Mouse (Mus musculus) liver, embryonic 15.5 days (tissue): Measurements from ENCODE around the gene Synpo2. TPM values are rescaled to one million over a fixed set of nuclear protein-coding genes. Genes with fewer than 3 reads are reported as not detected.

Source experiments
- ATAC-seq: fragments of 200-750 bp; cut with Nextera tagmentation; 2 replicates; pipeline ENCODE4 v1.8.0; 2017; ENCODE audit warnings: moderate number of reproducible peaks, mild to moderate bottlenecking, moderate library complexity; ENCODE audit not compliant: insufficient read depth
- H3K27ac ChIP-seq: fragments of 300-500 bp; sonication (generic); replicated peaks from 2 replicates; pipeline ENCODE4 v1.5.1; 2015; ENCODE audit warnings: mild to moderate bottlenecking, inconsistent platforms
- H3K27me3 ChIP-seq: fragments of 300-500 bp; sonication (generic); 2 replicates; pipeline ENCODE4 v1.6.1; 2015; ENCODE audit warnings: mild to moderate bottlenecking, inconsistent platforms
- H3K36me3 ChIP-seq: fragments of 300-500 bp; sonication (generic); replicated peaks from 2 replicates; pipeline ENCODE4 v1.6.1; 2015; ENCODE audit warnings: moderate library complexity, mild to moderate bottlenecking, inconsistent platforms
- H3K4me1 ChIP-seq: fragments of 300-500 bp; sonication (generic); replicated peaks from 2 replicates; pipeline ENCODE4 v1.6.1; 2015; ENCODE audit warnings: inconsistent platforms
- H3K4me2 ChIP-seq: fragments of 300-500 bp; sonication (generic); 2 replicates; pipeline ENCODE4 v1.6.1; 2015; ENCODE audit warnings: moderate library complexity, mild to moderate bottlenecking, inconsistent platforms
- H3K4me3 ChIP-seq: fragments of 300-500 bp; sonication (generic); replicated peaks from 2 replicates; pipeline ENCODE4 v1.5.1; 2015; ENCODE audit warnings: mild to moderate bottlenecking, inconsistent platforms
- H3K9ac ChIP-seq: fragments of 300-500 bp; sonication (generic); 2 replicates; pipeline ENCODE4 v1.6.1; 2015; ENCODE audit warnings: moderate library complexity, mild to moderate bottlenecking, inconsistent platforms
- H3K9me3 ChIP-seq: fragments of 300-500 bp; sonication (generic); replicated peaks from 2 replicates; pipeline ENCODE4 v1.6.1; 2016; ENCODE audit warnings: inconsistent platforms
- WGBS: fragments of 180-500 bp; shearing (Covaris S2); methylation state at CpG from one replicate; pipeline ENCODE4 v1.1.7; 2015; ENCODE audit warnings: mixed read lengths; ENCODE audit not compliant: insufficient replicate concordance; 5-methylcytosine and 5-hydroxymethylcytosine counted together
- polyA plus RNA-seq: library from polyadenylated mRNA; unstranded; fragments of >200 nt; fragmentation: Nextera tagmentation; extraction: Ambion mirVana; gene quantifications from 2 replicates; pipeline ENCODE4 v1.2.1, GENCODE M21; 2015

Synpo2 gene
- polyA plus RNA-seq, 1 experiment from 2014 or later, result 0.28 TPM

- no peaks in the 10 kb centered on the region for H3K36me3 ChIP-seq
- no peak overlapping the region for H3K9ac ChIP-seq
- no peak for ATAC-seq
- no peak overlapping the region for H3K27ac ChIP-seq
- no peaks in the 10 kb centered on the region for H3K27me3 ChIP-seq
- no peaks in the 10 kb centered on the region for H3K4me1 ChIP-seq
- WGBS, result 64% methylated on average over 5 of the region's 5 CpGs
- no peak overlapping the region for H3K4me3 ChIP-seq
- no peaks in the 10 kb centered on the region for H3K9me3 ChIP-seq
- no peak overlapping the region for H3K4me2 ChIP-seq
Observed at GRCm38 (mm10) chr3:123244376-123244775, 8.4 kb upstream of the Synpo2 start.

DNA sequence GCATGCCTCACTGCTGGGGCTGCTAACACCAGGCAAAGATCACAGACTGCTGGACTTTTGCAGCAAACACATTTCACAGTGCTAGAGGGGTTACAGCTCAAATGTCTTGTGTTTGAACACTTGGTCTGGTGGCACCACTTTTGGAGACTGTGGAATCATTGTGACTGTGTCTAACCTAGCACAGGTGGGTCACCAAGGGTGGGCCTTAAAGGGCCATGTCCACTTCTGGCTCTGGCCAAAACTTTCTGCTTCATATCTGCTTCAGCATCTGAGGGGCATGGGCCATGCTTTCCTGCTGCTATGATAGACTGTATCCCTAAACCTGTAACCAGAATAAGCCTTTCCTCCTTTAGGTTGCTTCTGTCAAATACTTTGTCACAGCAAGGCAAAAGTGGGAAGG, 1.5 kb upstream of the Synpo2 start:
- Histone ChIP-seq H3K4me3 (no peak overlapping the region), H3K9ac (no peak overlapping the region), H3K4me1 (no peaks in the 10 kb centered on the region), H3K9me3 (no peaks in the 10 kb centered on the region), H3K4me2 (no peak overlapping the region), H3K27me3 (peaks cover 22% of the 10 kb centered on the region), H3K27ac (no peak overlapping the region), H3K36me3 (no peaks in the 10 kb centered on the region)
- ATAC-seq, result no peak

GRCm38 (mm10) chr3:123237039-123237438, 1.1 kb upstream of the Synpo2 start:
- Histone ChIP-seq H3K36me3 (no peaks in the 10 kb centered on the region), H3K27ac (no peak overlapping the region), H3K4me2 (no peak overlapping the region), H3K4me3 (no peak overlapping the region), H3K9ac (no peak overlapping the region), H3K9me3 (no peaks in the 10 kb centered on the region), H3K4me1 (no peaks in the 10 kb centered on the region), H3K27me3 (peaks cover 22% of the 10 kb centered on the region)
- ATAC-seq, result no peak
- 36% methylated on average over 7 of the region's 7 CpGs for WGBS

DNA sequence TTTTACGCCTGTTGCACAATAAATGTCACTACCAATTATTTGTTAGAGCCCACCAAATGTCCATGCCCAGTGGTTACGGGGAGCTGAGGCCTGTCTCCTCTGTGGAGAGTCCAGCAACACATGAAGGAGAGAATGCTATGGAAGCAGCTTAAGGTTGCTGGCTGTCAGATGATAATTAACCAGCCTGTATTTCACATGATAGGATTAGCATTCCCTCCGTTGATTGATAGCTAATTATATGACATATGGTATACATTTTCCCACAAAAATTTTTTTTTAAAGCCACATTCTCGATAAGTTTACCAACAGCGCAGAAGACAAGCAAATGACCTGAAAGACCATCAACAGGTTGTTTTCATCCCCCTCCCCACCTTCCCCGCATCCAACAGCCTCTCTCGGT, 454 bp downstream of the Synpo2 start:
- Histone ChIP-seq H3K4me1 (no peaks in the 10 kb centered on the region), H3K27me3 (peaks cover 22% of the 10 kb centered on the region), H3K4me3 (peak overlapping the region; percentile 34), H3K27ac (no peak overlapping the region), H3K4me2 (peak overlapping the region; percentile 57), H3K9ac (no peak overlapping the region), H3K36me3 (no peaks in the 10 kb centered on the region), H3K9me3 (no peaks in the 10 kb centered on the region)
- no peak for ATAC-seq
- 25% methylated on average over 7 of the region's 7 CpGs for WGBS

DNA sequence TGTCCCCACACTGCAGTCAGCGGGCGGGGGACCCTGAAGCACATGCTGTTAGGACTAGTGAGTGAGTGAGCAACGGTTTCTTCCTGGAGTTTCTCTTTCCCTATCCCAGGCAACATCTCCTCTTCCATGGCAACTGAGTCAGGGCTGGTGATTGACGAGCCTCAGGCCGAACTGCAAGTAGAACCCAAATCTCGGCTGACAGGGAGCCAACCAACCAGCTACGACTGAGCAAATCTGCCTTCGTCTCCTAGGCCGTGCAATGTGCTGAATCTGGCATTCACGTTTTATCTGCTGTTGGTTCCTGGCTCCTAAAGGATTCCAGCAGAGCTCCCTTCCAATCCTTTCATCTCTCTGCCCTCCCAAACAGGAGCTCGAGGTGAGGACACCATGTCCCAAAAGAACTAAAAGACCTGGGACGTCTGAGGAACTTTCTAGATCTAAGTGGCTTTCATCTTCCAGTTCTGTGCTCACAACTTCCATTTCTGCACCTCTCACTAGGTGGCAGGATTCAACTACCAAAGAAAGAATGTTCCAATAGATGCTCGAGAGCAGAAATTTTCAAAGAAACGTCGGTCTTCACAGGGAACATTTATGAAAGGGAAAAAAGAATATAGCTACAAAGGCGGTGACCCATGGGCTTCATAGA, 1.6 kb downstream of the Synpo2 start:
- H3K36me3 ChIP-seq, result no peaks in the 10 kb centered on the region
- peaks cover 22% of the 10 kb centered on the region for H3K27me3 ChIP-seq
- no peaks in the 10 kb centered on the region for H3K9me3 ChIP-seq
- no peak overlapping the region for H3K27ac ChIP-seq
- WGBS, result 38% methylated on average over 16 of the region's 16 CpGs
- ATAC-seq, result no peak
- no peak overlapping the region for H3K9ac ChIP-seq
- H3K4me1 ChIP-seq, result no peaks in the 10 kb centered on the region
- no peak overlapping the region for H3K4me3 ChIP-seq
- H3K4me2 ChIP-seq, result no peak overlapping the region

DNA sequence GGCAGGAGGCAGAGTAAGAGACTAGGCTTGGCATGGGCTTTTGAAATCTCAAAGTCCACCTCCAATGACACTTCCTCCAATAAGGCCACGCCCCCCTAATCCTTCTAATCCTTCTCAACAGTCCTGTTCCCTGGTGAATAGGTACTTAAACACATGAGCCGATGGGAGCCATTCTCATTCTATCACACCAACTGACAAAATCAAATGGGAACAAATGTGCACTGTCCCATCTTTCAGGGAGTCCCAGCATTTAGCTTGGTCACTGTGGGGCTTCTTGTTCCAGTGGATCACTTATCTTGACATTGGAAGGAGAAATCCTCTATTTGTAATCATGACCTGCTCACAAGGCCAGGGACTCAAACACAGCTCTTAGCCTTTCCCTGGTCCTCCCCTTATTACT, 4.3 kb downstream of the Synpo2 start:
- no peaks in the 10 kb centered on the region for H3K36me3 ChIP-seq
- no peaks in the 10 kb centered on the region for H3K4me1 ChIP-seq
- ATAC-seq, result no peak
- H3K9ac ChIP-seq, result no peak overlapping the region
- no peaks in the 10 kb centered on the region for H3K9me3 ChIP-seq
- no peak overlapping the region for H3K4me3 ChIP-seq
- H3K27ac ChIP-seq, result no peak overlapping the region
- H3K4me2 ChIP-seq, result no peak overlapping the region
- 52% methylated on average over 2 of the region's 2 CpGs for WGBS
- peaks cover 16% of the 10 kb centered on the region for H3K27me3 ChIP-seq

DNA sequence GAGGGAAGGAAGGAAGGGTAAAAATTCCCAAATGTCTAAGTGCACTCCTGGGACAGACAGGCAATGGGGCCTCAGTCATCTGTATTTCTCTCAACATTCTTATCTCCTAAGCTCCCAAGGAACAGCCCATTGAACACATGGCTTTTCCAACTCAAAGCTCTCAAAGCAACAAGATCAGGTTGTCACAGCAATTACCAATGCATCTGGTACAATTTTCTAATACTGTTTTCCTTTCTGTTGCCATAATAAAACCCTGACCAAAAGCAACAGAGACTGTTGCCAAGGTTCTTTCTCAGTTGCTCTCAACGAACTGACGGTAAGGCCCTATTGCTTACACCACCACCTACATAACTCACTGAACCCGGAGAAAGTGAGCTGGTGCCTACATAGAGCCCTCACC, 8.7 kb downstream of the Synpo2 start:
- no peaks in the 10 kb centered on the region for H3K36me3 ChIP-seq
- no peak overlapping the region for H3K4me3 ChIP-seq
- H3K9me3 ChIP-seq, result no peaks in the 10 kb centered on the region
- H3K4me2 ChIP-seq, result no peak overlapping the region
- no peak for ATAC-seq
- H3K27ac ChIP-seq, result no peak overlapping the region
- H3K27me3 ChIP-seq, result no peaks in the 10 kb centered on the region
- H3K9ac ChIP-seq, result no peak overlapping the region
- WGBS, result 65% methylated on average over 3 of the region's 3 CpGs
- H3K4me1 ChIP-seq, result no peaks in the 10 kb centered on the region

- H3K9me3 ChIP-seq, result no peaks in the 10 kb centered on the region
- H3K36me3 ChIP-seq, result no peaks in the 10 kb centered on the region
- no peak overlapping the region for H3K4me2 ChIP-seq
- H3K9ac ChIP-seq, result no peak overlapping the region
- no peak overlapping the region for H3K4me3 ChIP-seq
- ATAC-seq, result no peak
- no peak overlapping the region for H3K27ac ChIP-seq
- 48% methylated on average over 6 of the region's 6 CpGs for WGBS
- no peaks in the 10 kb centered on the region for H3K27me3 ChIP-seq
- no peaks in the 10 kb centered on the region for H3K4me1 ChIP-seq
Observed at GRCm38 (mm10) chr3:123218646-123219045, 17.3 kb downstream of the Synpo2 start.

DNA sequence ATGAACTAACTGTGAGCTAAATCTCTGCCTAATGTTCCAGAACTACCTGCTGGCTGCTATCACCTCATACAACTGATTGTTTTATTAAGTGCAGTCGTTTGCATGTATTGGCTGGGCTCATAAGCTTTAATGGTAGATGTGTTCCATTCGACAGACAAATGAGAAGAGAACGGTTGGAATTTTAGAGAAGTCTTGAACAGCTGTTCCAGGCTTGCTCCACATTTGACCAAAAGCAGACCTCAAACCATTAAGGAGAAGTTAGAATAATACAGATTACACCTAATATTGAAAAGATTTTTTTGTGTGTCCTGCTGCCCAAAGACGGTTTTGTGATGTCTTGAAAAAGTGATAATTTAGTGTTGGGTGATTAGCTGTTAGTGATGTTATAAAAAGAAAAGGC, 27.1 kb downstream of the Synpo2 start:
- no peak overlapping the region for H3K4me2 ChIP-seq
- 43% methylated on average over 4 of the region's 4 CpGs for WGBS
- no peak overlapping the region for H3K9ac ChIP-seq
- no peaks in the 10 kb centered on the region for H3K4me1 ChIP-seq
- no peak overlapping the region for H3K4me3 ChIP-seq
- H3K36me3 ChIP-seq, result no peaks in the 10 kb centered on the region
- no peaks in the 10 kb centered on the region for H3K9me3 ChIP-seq
- no peaks in the 10 kb centered on the region for H3K27me3 ChIP-seq
- no peak for ATAC-seq
- H3K27ac ChIP-seq, result no peak overlapping the region

DNA sequence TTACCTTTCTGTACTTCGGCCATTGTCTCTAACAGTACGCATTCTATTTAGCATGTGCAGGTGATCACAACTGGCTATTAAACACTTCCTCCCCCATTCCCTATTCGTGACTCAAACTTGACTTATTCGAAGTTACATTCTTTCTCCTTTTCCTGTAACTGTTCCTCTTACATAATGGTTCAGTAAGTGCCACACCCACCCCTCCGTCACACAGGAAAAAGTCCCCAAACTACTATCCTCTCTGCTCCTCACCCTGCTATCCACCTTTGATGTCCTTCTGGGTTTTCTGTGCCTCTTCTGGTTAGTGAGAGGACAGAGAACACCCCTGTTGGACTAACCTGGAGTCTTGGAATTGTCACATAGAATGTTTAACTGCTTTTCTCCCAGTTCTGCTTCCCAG, 28.6 kb downstream of the Synpo2 start:
- Histone ChIP-seq H3K9ac (no peak overlapping the region), H3K4me2 (no peak overlapping the region), H3K9me3 (no peaks in the 10 kb centered on the region), H3K4me1 (no peaks in the 10 kb centered on the region), H3K36me3 (no peaks in the 10 kb centered on the region), H3K4me3 (no peak overlapping the region), H3K27ac (no peak overlapping the region), H3K27me3 (no peaks in the 10 kb centered on the region)
- no peak for ATAC-seq
- WGBS, result 34% methylated on average over 5 of the region's 5 CpGs

DNA sequence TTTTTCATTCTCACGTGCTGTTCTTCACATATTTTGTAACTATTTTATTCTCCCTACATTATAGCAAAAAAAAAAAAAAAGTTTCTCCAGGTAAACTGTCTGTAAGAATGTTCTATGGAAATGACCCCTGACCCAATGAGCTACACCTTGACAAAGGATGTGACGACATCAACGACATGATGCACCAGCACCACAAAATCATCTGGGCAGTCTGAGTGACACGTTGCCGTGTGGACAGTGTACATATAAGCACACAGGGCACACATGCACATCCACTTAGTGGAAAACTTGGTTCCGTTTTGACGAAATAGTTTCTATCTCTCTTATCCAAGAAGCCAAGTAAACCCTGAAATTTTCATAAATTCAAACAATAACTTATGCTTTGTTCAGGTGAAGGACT, 30.5 kb downstream of the Synpo2 start:
- no peak for ATAC-seq
- H3K27me3 ChIP-seq, result no peaks in the 10 kb centered on the region
- H3K4me3 ChIP-seq, result no peak overlapping the region
- no peak overlapping the region for H3K27ac ChIP-seq
- H3K9ac ChIP-seq, result no peak overlapping the region
- no peaks in the 10 kb centered on the region for H3K4me1 ChIP-seq
- H3K4me2 ChIP-seq, result no peak overlapping the region
- no peaks in the 10 kb centered on the region for H3K9me3 ChIP-seq
- no peaks in the 10 kb centered on the region for H3K36me3 ChIP-seq
- WGBS, result 70% methylated on average over 7 of the region's 7 CpGs

DNA sequence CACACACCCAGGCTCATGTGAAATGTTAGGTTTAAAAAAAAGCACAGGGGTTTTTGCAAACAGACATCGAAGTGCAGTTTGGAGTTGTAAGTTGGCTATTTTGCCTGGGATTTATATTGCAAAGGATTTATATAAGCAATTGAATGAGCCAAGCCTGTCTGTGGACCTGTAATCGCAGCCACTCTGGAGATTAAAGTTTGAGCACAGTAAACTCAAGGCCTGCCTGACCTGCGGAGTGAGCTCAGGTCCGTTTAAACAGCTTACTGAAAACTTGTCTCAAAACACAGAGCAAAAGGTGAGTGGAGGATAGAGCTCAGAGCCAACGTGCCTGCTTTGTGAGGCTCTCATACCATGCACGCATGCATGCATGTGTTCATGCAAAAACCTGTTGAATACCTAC, 30.9 kb downstream of the Synpo2 start:
- Histone ChIP-seq H3K4me2 (no peak overlapping the region), H3K4me3 (no peak overlapping the region), H3K9me3 (no peaks in the 10 kb centered on the region), H3K27ac (no peak overlapping the region), H3K4me1 (no peaks in the 10 kb centered on the region), H3K9ac (no peak overlapping the region), H3K36me3 (no peaks in the 10 kb centered on the region), H3K27me3 (no peaks in the 10 kb centered on the region)
- ATAC-seq, result no peak
- 57% methylated on average over 6 of the region's 6 CpGs for WGBS
